Mouse (Mus musculus): Measurements from ENCODE around the gene Pigr. TPM values are rescaled to one million over a fixed set of nuclear protein-coding genes. Genes with fewer than 3 reads are reported as not detected.

The Pigr gene
- polyA plus RNA-seq, 1 experiment from 2014 or later, result 0.76 TPM

DNA sequence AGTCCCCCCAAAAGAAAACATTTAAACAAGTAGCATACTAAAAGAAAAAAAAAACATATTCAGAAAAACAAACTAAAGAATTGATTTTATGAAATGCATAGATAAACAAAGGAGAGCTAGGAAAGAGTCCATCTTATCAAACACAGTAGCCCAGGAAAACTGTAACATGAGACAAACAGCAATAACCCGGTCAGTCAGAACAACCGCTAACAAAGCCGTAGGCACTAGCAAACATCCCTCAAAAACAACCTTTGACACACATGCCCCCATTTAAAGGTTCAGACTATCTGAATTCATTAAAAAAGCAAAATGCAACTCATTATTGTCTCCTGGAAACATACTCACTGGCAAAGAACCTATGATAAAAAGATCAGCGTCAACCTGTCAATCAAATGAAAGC, 31.0 kb downstream of the Pigr start:
- no peaks in the 10 kb centered on the region for H3K4me1 ChIP-seq (replicated peaks; ENCODE audit: control insufficient read depth, insufficient read depth, low read length)
- no peaks in the 10 kb centered on the region for H3K36me3 ChIP-seq (ENCODE audit: control insufficient read depth, insufficient read depth, low read length)
- no peak for ATAC-seq (replicated peaks; ENCODE audit: low FRiP score, low TSS enrichment, low read depth)
- H3K9ac ChIP-seq (ENCODE audit: low read length), result no peak overlapping the region
- no peak for DNase-seq (ENCODE audit: low spot score)
- 80% methylated on average over 4 of the region's 4 CpGs for whole genome bisulfite sequencing
- H3K9me3 ChIP-seq (ENCODE audit: control insufficient read depth, low read length), result no peaks in the 10 kb centered on the region
- H3K4me2 ChIP-seq (ENCODE audit: low read length), result no peak overlapping the region
- no peak overlapping the region for H3K27ac ChIP-seq (ENCODE audit: low read depth)
- H3K4me3 ChIP-seq (ENCODE audit: low read depth, low read length), result no peak overlapping the region
- H3K27me3 ChIP-seq (replicated peaks; ENCODE audit: control insufficient read depth, insufficient read depth, low read length), result no peaks in the 10 kb centered on the region

DNA sequence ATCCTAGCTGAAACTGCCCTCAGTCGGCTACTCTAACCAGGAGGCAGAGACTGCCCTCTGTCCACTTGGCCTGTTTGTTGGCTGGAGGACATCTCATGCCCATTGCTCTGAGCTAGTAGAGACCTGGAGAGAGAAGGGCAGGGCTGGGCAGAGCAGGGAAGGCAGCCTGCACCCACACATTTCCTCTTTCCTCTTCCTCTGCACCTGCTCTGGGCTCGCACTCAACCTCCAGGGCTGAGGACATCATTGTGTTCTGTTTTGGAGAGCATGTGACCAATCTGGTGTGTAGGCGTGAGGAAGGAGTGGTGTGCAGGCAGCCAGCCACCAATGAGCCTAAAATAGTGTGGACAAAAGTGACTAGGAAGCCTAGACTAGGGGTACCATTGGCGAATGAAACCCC, 37.8 kb downstream of the Pigr start:
- Histone ChIP-seq H3K9ac (ENCODE audit: low read length) (no peak overlapping the region), H3K27me3 (replicated peaks; ENCODE audit: control insufficient read depth, insufficient read depth, low read length) (no peaks in the 10 kb centered on the region), H3K36me3 (ENCODE audit: control insufficient read depth, insufficient read depth, low read length) (no peaks in the 10 kb centered on the region), H3K4me2 (ENCODE audit: low read length) (no peak overlapping the region), H3K4me3 (ENCODE audit: low read depth, low read length) (no peak overlapping the region), H3K27ac (ENCODE audit: low read depth) (no peak overlapping the region), H3K4me1 (replicated peaks; ENCODE audit: control insufficient read depth, insufficient read depth, low read length) (no peaks in the 10 kb centered on the region), H3K9me3 (ENCODE audit: control insufficient read depth, low read length) (no peaks in the 10 kb centered on the region)
- ATAC-seq (replicated peaks; ENCODE audit: low FRiP score, low TSS enrichment, low read depth) (no peak), DNase-seq (ENCODE audit: low spot score) (no peak)
- WGBS, result 85% methylated on average over 4 of the region's 4 CpGs

DNA sequence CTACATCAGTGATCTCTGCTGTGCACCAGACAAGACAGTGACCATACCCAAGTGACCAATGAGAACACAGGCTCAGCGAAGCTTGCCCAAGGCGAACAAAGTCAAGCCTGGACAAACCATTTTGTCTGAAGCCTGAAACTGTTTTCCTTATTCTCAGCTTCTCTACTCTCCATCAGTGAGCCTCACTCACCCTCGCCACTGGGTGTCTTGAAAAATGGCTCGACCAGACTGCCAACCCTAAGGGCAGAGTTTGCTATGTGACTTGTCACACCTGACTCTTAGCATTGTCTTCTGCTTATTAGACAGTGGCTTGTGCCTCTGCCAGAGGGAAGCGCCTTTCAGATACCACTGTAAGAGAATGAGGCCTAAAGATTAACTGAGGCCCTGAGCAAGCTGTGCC, 38.3 kb downstream of the Pigr start:
- no peak overlapping the region for H3K4me3 ChIP-seq (ENCODE audit: low read depth, low read length)
- no peaks in the 10 kb centered on the region for H3K36me3 ChIP-seq (ENCODE audit: control insufficient read depth, insufficient read depth, low read length)
- no peak overlapping the region for H3K9ac ChIP-seq (ENCODE audit: low read length)
- H3K9me3 ChIP-seq (ENCODE audit: control insufficient read depth, low read length), result no peaks in the 10 kb centered on the region
- no peaks in the 10 kb centered on the region for H3K4me1 ChIP-seq (replicated peaks; ENCODE audit: control insufficient read depth, insufficient read depth, low read length)
- H3K27ac ChIP-seq (ENCODE audit: low read depth), result no peak overlapping the region
- WGBS, result 92% methylated on average over 5 of the region's 5 CpGs
- ATAC-seq (replicated peaks; ENCODE audit: low FRiP score, low TSS enrichment, low read depth), result no peak
- no peak for DNase-seq (ENCODE audit: low spot score)
- H3K4me2 ChIP-seq (ENCODE audit: low read length), result no peak overlapping the region
- no peaks in the 10 kb centered on the region for H3K27me3 ChIP-seq (replicated peaks; ENCODE audit: control insufficient read depth, insufficient read depth, low read length)

- H3K4me2 ChIP-seq (ENCODE audit: low read length), result no peak within 1 kb of the TSS
- no peak within 1 kb of the TSS for H3K4me3 ChIP-seq (ENCODE audit: low read depth, low read length)
- no peaks in the 10 kb centered on the region for H3K36me3 ChIP-seq (ENCODE audit: control insufficient read depth, insufficient read depth, low read length)
- WGBS, result 81% methylated on average over 7 of the region's 7 CpGs
- ATAC-seq (replicated peaks; ENCODE audit: low FRiP score, low TSS enrichment, low read depth) (no peak), DNase-seq (ENCODE audit: low spot score) (no peak)
- H3K4me1 ChIP-seq (replicated peaks; ENCODE audit: control insufficient read depth, insufficient read depth, low read length), result no peaks in the 10 kb centered on the region
- no peaks in the 10 kb centered on the region for H3K9me3 ChIP-seq (ENCODE audit: control insufficient read depth, low read length)
- H3K27ac ChIP-seq (ENCODE audit: low read depth), result no peak within 1 kb of the TSS
- no peaks in the 10 kb centered on the region for H3K27me3 ChIP-seq (replicated peaks; ENCODE audit: control insufficient read depth, insufficient read depth, low read length)
- no peak within 1 kb of the TSS for H3K9ac ChIP-seq (ENCODE audit: low read length)
Observed at GRCm38 (mm10) chr1:130865541-130866221, 39.2 kb downstream of the Pigr start, which contains the start of gene Fcmr. Gene Fcmr, plus strand, starts transcription at chr1:130865669.

- Histone ChIP-seq H3K27me3 (replicated peaks; ENCODE audit: control insufficient read depth, insufficient read depth, low read length) (peaks cover 8% of the 10 kb centered on the region; the same call in 1 of the 2 replicates), H3K4me1 (replicated peaks; ENCODE audit: control insufficient read depth, insufficient read depth, low read length) (no peaks in the 10 kb centered on the region), H3K9ac (ENCODE audit: low read length) (no peak overlapping the region), H3K9me3 (ENCODE audit: control insufficient read depth, low read length) (no peaks in the 10 kb centered on the region), H3K4me2 (ENCODE audit: low read length) (no peak overlapping the region), H3K4me3 (ENCODE audit: low read depth, low read length) (no peak overlapping the region), H3K27ac (ENCODE audit: low read depth) (no peak overlapping the region), H3K36me3 (ENCODE audit: control insufficient read depth, insufficient read depth, low read length) (no peaks in the 10 kb centered on the region)
- DNase-seq (ENCODE audit: low spot score), result no peak
- no peak for ATAC-seq (replicated peaks; ENCODE audit: low FRiP score, low TSS enrichment, low read depth)
- WGBS, result 96% methylated on average over 2 of the region's 2 CpGs
Observed at GRCm38 (mm10) chr1:130872912-130873311, 46.4 kb downstream of the Pigr start.

- ATAC-seq (replicated peaks; ENCODE audit: low FRiP score, low TSS enrichment, low read depth), result 0 out of 2 replicates have a peak, but pooled peaks have one; percentile 51
Observed at GRCm38 (mm10) chr1:130875139-130875538, 48.7 kb downstream of the Pigr start.

GRCm38 (mm10) chr1:130875910-130876309, 49.4 kb downstream of the Pigr start:
- no peak overlapping the region for H3K27ac ChIP-seq (ENCODE audit: low read depth)
- WGBS, result 83% methylated on average over 3 of the region's 3 CpGs
- no peak overlapping the region for H3K4me3 ChIP-seq (ENCODE audit: low read depth, low read length)
- H3K27me3 ChIP-seq (replicated peaks; ENCODE audit: control insufficient read depth, insufficient read depth, low read length), result peaks cover 9% of the 10 kb centered on the region; the same call in 1 of the 2 replicates
- no peaks in the 10 kb centered on the region for H3K9me3 ChIP-seq (ENCODE audit: control insufficient read depth, low read length)
- no peaks in the 10 kb centered on the region for H3K36me3 ChIP-seq (ENCODE audit: control insufficient read depth, insufficient read depth, low read length)
- H3K4me2 ChIP-seq (ENCODE audit: low read length), result no peak overlapping the region
- no peak for DNase-seq (ENCODE audit: low spot score)
- H3K9ac ChIP-seq (ENCODE audit: low read length), result no peak overlapping the region
- H3K4me1 ChIP-seq (replicated peaks; ENCODE audit: control insufficient read depth, insufficient read depth, low read length), result no peaks in the 10 kb centered on the region
- ATAC-seq (replicated peaks; ENCODE audit: low FRiP score, low TSS enrichment, low read depth), result no peak

More at GRCm38 (mm10) chr1:130875139-130875538, 48.7 kb downstream of the Pigr start:
- H3K4me2 ChIP-seq (ENCODE audit: low read length), result no peak overlapping the region
- H3K4me1 ChIP-seq (replicated peaks; ENCODE audit: control insufficient read depth, insufficient read depth, low read length), result no peaks in the 10 kb centered on the region
- H3K9ac ChIP-seq (ENCODE audit: low read length), result no peak overlapping the region
- H3K27ac ChIP-seq (ENCODE audit: low read depth), result no peak overlapping the region
- peaks cover 9% of the 10 kb centered on the region; the same call in 1 of the 2 replicates for H3K27me3 ChIP-seq (replicated peaks; ENCODE audit: control insufficient read depth, insufficient read depth, low read length)
- peak; percentile 59 for DNase-seq (ENCODE audit: low spot score)
- H3K4me3 ChIP-seq (ENCODE audit: low read depth, low read length), result no peak overlapping the region
- H3K9me3 ChIP-seq (ENCODE audit: control insufficient read depth, low read length), result no peaks in the 10 kb centered on the region
- 52% methylated on average over 3 of the region's 3 CpGs for WGBS
- no peaks in the 10 kb centered on the region for H3K36me3 ChIP-seq (ENCODE audit: control insufficient read depth, insufficient read depth, low read length)

GRCm38 (mm10) chr1:130876931-130877509, 50.5 kb downstream of the Pigr start:
- ATAC-seq (replicated peaks; ENCODE audit: low FRiP score, low TSS enrichment, low read depth) (no peak), DNase-seq (ENCODE audit: low spot score) (no peak)
- H3K36me3 ChIP-seq (ENCODE audit: control insufficient read depth, insufficient read depth, low read length), result no peaks in the 10 kb centered on the region
- peaks cover 9% of the 10 kb centered on the region; the same call in 1 of the 2 replicates for H3K27me3 ChIP-seq (replicated peaks; ENCODE audit: control insufficient read depth, insufficient read depth, low read length)
- WGBS, result 17% methylated on average over 3 of the region's 3 CpGs
- H3K27ac ChIP-seq (ENCODE audit: low read depth), result no peak overlapping the region
- H3K4me1 ChIP-seq (replicated peaks; ENCODE audit: control insufficient read depth, insufficient read depth, low read length), result no peaks in the 10 kb centered on the region
- H3K9me3 ChIP-seq (ENCODE audit: control insufficient read depth, low read length), result no peaks in the 10 kb centered on the region
- H3K9ac ChIP-seq (ENCODE audit: low read length), result no peak overlapping the region
- no peak overlapping the region for H3K4me3 ChIP-seq (ENCODE audit: low read depth, low read length)
- no peak overlapping the region for H3K4me2 ChIP-seq (ENCODE audit: low read length)

Measured in intestine, embryonic 14.5 days (tissue).